Mouse (Mus musculus): Measurements from ENCODE around the gene Traf3ip3. TPM values are rescaled to one million over a fixed set of nuclear protein-coding genes. Genes with fewer than 3 reads are reported as not detected.

Gene Traf3ip3
- polyA plus RNA-seq, 1 experiment from 2014 or later, result 1.4 TPM

GRCm38 (mm10) chr1:193138669-193139068 is 62.8 kb downstream of the Traf3ip3 start:
- Histone ChIP-seq H3K4me3 (no peak overlapping the region), H3K4me1 (no peaks in the 10 kb centered on the region), H3K27ac (replicated peaks) (no peak overlapping the region; the same call in 1 of the 2 replicates), H3K9me3 (no peaks in the 10 kb centered on the region), H3K36me3 (no peaks in the 10 kb centered on the region), H3K4me2 (no peak overlapping the region), H3K9ac (no peak overlapping the region), H3K27me3 (replicated peaks) (no peaks in the 10 kb centered on the region)
- 29% methylated on average over 3 of the region's 3 CpGs for WGBS
- ATAC-seq (ENCODE audit: extremely low read depth, insufficient number of reproducible peaks, low FRiP score, low TSS enrichment), result no peak

- Histone ChIP-seq H3K4me1 (no peaks in the 10 kb centered on the region), H3K27ac (replicated peaks) (peak overlapping the region; percentile 29; the same call in 1 of the 2 replicates), H3K4me2 (no peak overlapping the region), H3K9ac (no peak overlapping the region), H3K27me3 (replicated peaks) (no peaks in the 10 kb centered on the region), H3K4me3 (no peak overlapping the region), H3K9me3 (no peaks in the 10 kb centered on the region), H3K36me3 (no peaks in the 10 kb centered on the region)
- 42% methylated on average over 7 of the region's 7 CpGs for WGBS
- no peak for ATAC-seq (ENCODE audit: extremely low read depth, insufficient number of reproducible peaks, low FRiP score, low TSS enrichment)
These were observed 63.4 kb downstream of the Traf3ip3 start for GRCm38 (mm10) chr1:193138087-193138486.

GRCm38 (mm10) chr1:193133726-193134125 is 67.8 kb downstream of the Traf3ip3 start:
- Histone ChIP-seq H3K4me2 (no peak overlapping the region), H3K27me3 (replicated peaks) (no peaks in the 10 kb centered on the region), H3K4me3 (no peak overlapping the region), H3K9me3 (no peaks in the 10 kb centered on the region), H3K4me1 (peaks cover 12% of the 10 kb centered on the region), H3K9ac (no peak overlapping the region), H3K36me3 (no peaks in the 10 kb centered on the region), H3K27ac (replicated peaks) (no peak overlapping the region)
- no peak for ATAC-seq (ENCODE audit: extremely low read depth, insufficient number of reproducible peaks, low FRiP score, low TSS enrichment)
- 77% methylated on average over 1 of the region's 1 CpGs for WGBS

- no peaks in the 10 kb centered on the region for H3K9me3 ChIP-seq
- no peak overlapping the region for H3K4me2 ChIP-seq
- no peak overlapping the region for H3K4me3 ChIP-seq
- no peak overlapping the region for H3K27ac ChIP-seq (replicated peaks)
- H3K9ac ChIP-seq, result no peak overlapping the region
- H3K36me3 ChIP-seq, result peaks cover 8% of the 10 kb centered on the region
- no peaks in the 10 kb centered on the region for H3K27me3 ChIP-seq (replicated peaks)
- H3K4me1 ChIP-seq, result peaks cover 13% of the 10 kb centered on the region
- ATAC-seq (ENCODE audit: extremely low read depth, insufficient number of reproducible peaks, low FRiP score, low TSS enrichment), result no peak
These were observed 69.1 kb downstream of the Traf3ip3 start for GRCm38 (mm10) chr1:193132385-193132784.

GRCm38 (mm10) chr1:193131311-193131948 is 70.1 kb downstream of the Traf3ip3 start:
- Histone ChIP-seq H3K4me1 (peaks cover 13% of the 10 kb centered on the region), H3K27ac (replicated peaks) (no peak overlapping the region), H3K27me3 (replicated peaks) (no peaks in the 10 kb centered on the region), H3K4me3 (no peak overlapping the region), H3K9ac (no peak overlapping the region), H3K4me2 (no peak overlapping the region), H3K9me3 (no peaks in the 10 kb centered on the region), H3K36me3 (peaks cover 18% of the 10 kb centered on the region)
- WGBS, result 72% methylated on average over 6 of the region's 6 CpGs
- ATAC-seq (ENCODE audit: extremely low read depth, insufficient number of reproducible peaks, low FRiP score, low TSS enrichment), result no peak

GRCm38 (mm10) chr1:193130839-193131238 is 70.7 kb downstream of the Traf3ip3 start:
- no peak for ATAC-seq (ENCODE audit: extremely low read depth, insufficient number of reproducible peaks, low FRiP score, low TSS enrichment)
- H3K4me1 ChIP-seq, result peaks cover 13% of the 10 kb centered on the region
- H3K36me3 ChIP-seq, result peaks cover 20% of the 10 kb centered on the region
- H3K27me3 ChIP-seq (replicated peaks), result no peaks in the 10 kb centered on the region
- H3K4me2 ChIP-seq, result peak overlapping the region; percentile 73
- H3K9me3 ChIP-seq, result no peaks in the 10 kb centered on the region
- no peak overlapping the region for H3K27ac ChIP-seq (replicated peaks)
- peak overlapping the region; percentile 97; the same call in 1 of the 2 replicates for H3K4me3 ChIP-seq
- H3K9ac ChIP-seq, result peak overlapping the region; percentile 62; the same call in 1 of the 2 replicates
- 79% methylated on average over 8 of the region's 8 CpGs for WGBS

GRCm38 (mm10) chr1:193130456-193130825 is 71.1 kb downstream of the Traf3ip3 start:
- Histone ChIP-seq H3K9ac (peak overlapping the region; percentile 62), H3K4me1 (peaks cover 13% of the 10 kb centered on the region), H3K4me3 (peak overlapping the region; percentile 97), H3K27me3 (replicated peaks) (no peaks in the 10 kb centered on the region), H3K9me3 (no peaks in the 10 kb centered on the region), H3K36me3 (peaks cover 21% of the 10 kb centered on the region), H3K27ac (replicated peaks) (no peak overlapping the region), H3K4me2 (peak overlapping the region; percentile 73)
- 25% methylated on average over 11 of the region's 11 CpGs for WGBS
- ATAC-seq (ENCODE audit: extremely low read depth, insufficient number of reproducible peaks, low FRiP score, low TSS enrichment), result no peak

GRCm38 (mm10) chr1:193129786-193130455 is 71.6 kb downstream of the Traf3ip3 start, which contains the start of gene Diexf:
Gene Diexf (minus strand): TSS chr1:193130272.
- under 1% methylated on average over 61 of the region's 61 CpGs for WGBS
- Histone ChIP-seq H3K36me3 (peaks cover 26% of the 10 kb centered on the region), H3K4me1 (peaks cover 13% of the 10 kb centered on the region), H3K4me2 (peak within 1 kb of the TSS; percentile 73), H3K27me3 (replicated peaks) (no peaks in the 10 kb centered on the region), H3K4me3 (peak within 1 kb of the TSS; percentile 97), H3K9me3 (no peaks in the 10 kb centered on the region), H3K27ac (replicated peaks) (no peak within 1 kb of the TSS), H3K9ac (peak within 1 kb of the TSS; percentile 92)
- peak; percentile 85 for ATAC-seq (ENCODE audit: extremely low read depth, insufficient number of reproducible peaks, low FRiP score, low TSS enrichment)

- H3K4me3 ChIP-seq, result peak overlapping the region; percentile 97
- no peak for ATAC-seq (ENCODE audit: extremely low read depth, insufficient number of reproducible peaks, low FRiP score, low TSS enrichment)
- 17% methylated on average over 5 of the region's 5 CpGs for WGBS
- no peaks in the 10 kb centered on the region for H3K9me3 ChIP-seq
- H3K9ac ChIP-seq, result peak overlapping the region; percentile 92
- H3K27me3 ChIP-seq (replicated peaks), result no peaks in the 10 kb centered on the region
- peak overlapping the region; percentile 73 for H3K4me2 ChIP-seq
- H3K36me3 ChIP-seq, result peaks cover 31% of the 10 kb centered on the region
- no peak overlapping the region for H3K27ac ChIP-seq (replicated peaks)
- peaks cover 13% of the 10 kb centered on the region for H3K4me1 ChIP-seq
These were observed 72.2 kb downstream of the Traf3ip3 start for GRCm38 (mm10) chr1:193129321-193129720.

GRCm38 (mm10) chr1:193128055-193128454 is 73.4 kb downstream of the Traf3ip3 start:
- WGBS, result 85% methylated on average over 6 of the region's 6 CpGs
- H3K4me1 ChIP-seq, result peaks cover 13% of the 10 kb centered on the region
- no peak overlapping the region for H3K4me2 ChIP-seq
- no peak overlapping the region for H3K9ac ChIP-seq
- peaks cover 44% of the 10 kb centered on the region for H3K36me3 ChIP-seq
- H3K4me3 ChIP-seq, result no peak overlapping the region
- H3K9me3 ChIP-seq, result no peaks in the 10 kb centered on the region
- H3K27me3 ChIP-seq (replicated peaks), result no peaks in the 10 kb centered on the region
- no peak overlapping the region for H3K27ac ChIP-seq (replicated peaks)
- no peak for ATAC-seq (ENCODE audit: extremely low read depth, insufficient number of reproducible peaks, low FRiP score, low TSS enrichment)

- ATAC-seq (ENCODE audit: extremely low read depth, insufficient number of reproducible peaks, low FRiP score, low TSS enrichment), result no peak
- H3K4me3 ChIP-seq, result no peak overlapping the region
- H3K27me3 ChIP-seq (replicated peaks), result no peaks in the 10 kb centered on the region
- H3K4me2 ChIP-seq, result no peak overlapping the region
- WGBS, result 76% methylated on average over 4 of the region's 4 CpGs
- H3K9me3 ChIP-seq, result no peaks in the 10 kb centered on the region
- peaks cover 12% of the 10 kb centered on the region for H3K4me1 ChIP-seq
- H3K36me3 ChIP-seq, result peaks cover 66% of the 10 kb centered on the region
- H3K27ac ChIP-seq (replicated peaks), result no peak overlapping the region
- H3K9ac ChIP-seq, result no peak overlapping the region
These were observed 75.7 kb downstream of the Traf3ip3 start for GRCm38 (mm10) chr1:193125835-193126234.
